Mouse (Mus musculus) yolk sac, embryonic 10.5 days (tissue): Measurements from ENCODE around the gene Evc.

Experiments
- DNase-seq: peaks from one replicate; pipeline ENCODE4 v3.0.0-alpha.2; 2017; ENCODE audit warnings: low spot score

The Evc gene

GRCm38 (mm10) chr5:37336485-37337105 lies at the start of gene Evc:
Gene Evc, minus strand, starts transcription at chr5:37336894.
- DNase-seq = peak; percentile 73

- DNase-seq = no peak
Measured at GRCm38 (mm10) chr5:37383570-37383969, 46.9 kb upstream of the Evc start.

GRCm38 (mm10) chr5:37380641-37381040 lies 43.9 kb upstream of the Evc start:
- DNase-seq = no peak

GRCm38 (mm10) chr5:37377376-37377775 lies 40.7 kb upstream of the Evc start:
- DNase-seq = no peak

GRCm38 (mm10) chr5:37368796-37369195 lies 32.1 kb upstream of the Evc start:
- DNase-seq = no peak

- DNase-seq = no peak
Measured at GRCm38 (mm10) chr5:37365751-37366150, 29.1 kb upstream of the Evc start.

GRCm38 (mm10) chr5:37363284-37363683 lies 26.6 kb upstream of the Evc start:
- no peak for DNase-seq

GRCm38 (mm10) chr5:37362618-37363017 lies 25.9 kb upstream of the Evc start:
- DNase-seq = no peak

GRCm38 (mm10) chr5:37356027-37356426 lies 19.3 kb upstream of the Evc start:
- DNase-seq = no peak

- no peak for DNase-seq
Measured at GRCm38 (mm10) chr5:37354385-37354784, 17.7 kb upstream of the Evc start.

- DNase-seq = no peak
Measured at GRCm38 (mm10) chr5:37351791-37352190, 15.1 kb upstream of the Evc start.

- DNase-seq = no peak
Measured at GRCm38 (mm10) chr5:37343962-37344361, 7.3 kb upstream of the Evc start.

- DNase-seq = peak; percentile 81
Measured at GRCm38 (mm10) chr5:37338288-37338687, 1.6 kb upstream of the Evc start, which contains the start of gene Evc2. Gene Evc2, plus strand, starts transcription at chr5:37338499.

- no peak for DNase-seq
Measured at GRCm38 (mm10) chr5:37337696-37338095, 1.0 kb upstream of the Evc start.

GRCm38 (mm10) chr5:37335061-37335460 lies 1.6 kb downstream of the Evc start:
- DNase-seq = no peak

GRCm38 (mm10) chr5:37332066-37332465 lies 4.6 kb downstream of the Evc start:
- no peak for DNase-seq

- peak; percentile 75 for DNase-seq
Measured at GRCm38 (mm10) chr5:37331133-37331505, 5.6 kb downstream of the Evc start.

- no peak for DNase-seq
Measured at GRCm38 (mm10) chr5:37330449-37331132, 6.1 kb downstream of the Evc start.

GRCm38 (mm10) chr5:37326675-37327074 lies 10.0 kb downstream of the Evc start:
- no peak for DNase-seq

- DNase-seq = no peak
Measured at GRCm38 (mm10) chr5:37320761-37321160, 15.9 kb downstream of the Evc start.

- DNase-seq = no peak
Measured at GRCm38 (mm10) chr5:37320174-37320573, 16.5 kb downstream of the Evc start.

GRCm38 (mm10) chr5:37318715-37319114 lies 18.0 kb downstream of the Evc start:
- DNase-seq = no peak

- DNase-seq = no peak
Measured at GRCm38 (mm10) chr5:37312980-37313722, 23.5 kb downstream of the Evc start.
